Mouse (Mus musculus) intestine, postnatal 0 days (tissue): ENCODE measurements around the gene Pirt. TPM values are rescaled to one million over a fixed set of nuclear protein-coding genes. Genes with fewer than 3 reads are reported as not detected.

Source experiments
- ATAC-seq: fragments of 200-750 bp; cut with Nextera tagmentation; 2 replicates; pipeline ENCODE4 v1.8.0; 2017; ENCODE audit warnings: mild to moderate bottlenecking, moderate TSS enrichment, moderate library complexity
- H3K27ac ChIP-seq: fragments of 300-500 bp; sonication (generic); 2 replicates; pipeline ENCODE4 v1.5.1; 2014; ENCODE audit warnings: mild to moderate bottlenecking, low read depth, low read length, moderate library complexity
- H3K27me3 ChIP-seq: fragments of 300-500 bp; sonication (generic); replicated peaks from 2 replicates; pipeline ENCODE4 v1.6.1; 2014; ENCODE audit warnings: low read length, mixed read lengths; ENCODE audit not compliant: control insufficient read depth, insufficient read depth
- H3K36me3 ChIP-seq: fragments of 300-500 bp; sonication (generic); 2 replicates; pipeline ENCODE4 v1.6.1; 2014; ENCODE audit warnings: mild to moderate bottlenecking, moderate library complexity; ENCODE audit not compliant: control insufficient read depth, insufficient read depth
- H3K4me1 ChIP-seq: fragments of 300-500 bp; sonication (generic); replicated peaks from 2 replicates; pipeline ENCODE4 v1.6.1; 2014; ENCODE audit warnings: antibody characterized with exemption, low read length, mixed read lengths; ENCODE audit not compliant: control insufficient read depth, insufficient read depth
- H3K4me2 ChIP-seq: fragments of 300-500 bp; sonication (generic); replicated peaks from 2 replicates; pipeline ENCODE4 v1.6.1; 2014; ENCODE audit warnings: low read depth, mild to moderate bottlenecking, moderate library complexity
- H3K4me3 ChIP-seq: fragments of 300-500 bp; sonication (generic); 2 replicates; pipeline ENCODE4 v1.5.1; 2014; ENCODE audit warnings: low read depth, low read length
- H3K9ac ChIP-seq: fragments of 300-500 bp; sonication (generic); 2 replicates; pipeline ENCODE4 v1.6.1; 2014; ENCODE audit warnings: mild to moderate bottlenecking, low read depth, low read length
- H3K9me3 ChIP-seq: fragments of 300-500 bp; sonication (generic); 2 replicates; pipeline ENCODE4 v1.6.1; 2016; ENCODE audit warnings: mixed run types; ENCODE audit not compliant: control insufficient read depth
- CTCF ChIP-seq: sonication (generic); IDR thresholded peaks from 2 replicates; pipeline ENCODE4 v1.5.1; 2016; ENCODE audit warnings: low read depth, mild to moderate bottlenecking, control low read depth, antibody characterized with exemption, moderate library complexity
- WGBS: fragments of 180-500 bp; shearing (Covaris S2); extraction: QIAGEN DNeasy Blood & Tissue Kit; methylation state at CpG from one replicate; pipeline ENCODE4 v1.1.7; 2014; 5-methylcytosine and 5-hydroxymethylcytosine counted together
- polyA plus RNA-seq: library from polyadenylated mRNA; unstranded; fragments of >200 nt; fragmentation: Nextera tagmentation; extraction: Ambion mirVana; gene quantifications from 2 replicates; pipeline ENCODE4 v1.2.1, GENCODE M21; 2015

Pirt gene
- polyA plus RNA-seq, 1 experiment from 2014 or later: 4.0 TPM

DNA sequence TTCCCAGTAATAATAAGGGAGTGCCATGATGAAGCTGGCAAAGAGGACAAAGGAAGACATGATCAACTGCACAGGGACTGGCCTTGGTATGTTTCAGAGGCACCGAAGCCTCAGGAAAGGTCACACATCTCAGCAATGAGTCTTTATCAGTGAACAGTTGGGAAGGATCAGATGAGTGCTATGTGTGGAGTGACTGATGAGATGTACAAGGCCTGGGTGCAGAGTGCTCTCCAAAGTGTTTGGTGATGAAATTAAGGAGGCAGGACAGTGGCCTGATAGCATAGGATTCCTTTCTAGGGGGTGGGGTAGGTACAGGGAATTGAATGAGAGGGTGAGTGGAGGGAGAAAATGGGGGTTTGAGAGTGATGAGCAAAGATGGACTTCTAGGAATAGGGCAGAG, 51.7 kb downstream of the Pirt start:
- Histone ChIP-seq H3K36me3 (no peaks in the 10 kb centered on the region), H3K27ac (no peak overlapping the region), H3K4me2 (no peak overlapping the region), H3K9ac (no peak overlapping the region), H3K9me3 (no peaks in the 10 kb centered on the region), H3K27me3 (no peaks in the 10 kb centered on the region), H3K4me1 (peaks cover 3% of the 10 kb centered on the region; the same call in 1 of the 2 replicates), H3K4me3 (no peak overlapping the region)
- no peak for TF ChIP-seq CTCF
- WGBS: 85% methylated on average over 1 of the region's 1 CpGs
- ATAC-seq: no peak

DNA sequence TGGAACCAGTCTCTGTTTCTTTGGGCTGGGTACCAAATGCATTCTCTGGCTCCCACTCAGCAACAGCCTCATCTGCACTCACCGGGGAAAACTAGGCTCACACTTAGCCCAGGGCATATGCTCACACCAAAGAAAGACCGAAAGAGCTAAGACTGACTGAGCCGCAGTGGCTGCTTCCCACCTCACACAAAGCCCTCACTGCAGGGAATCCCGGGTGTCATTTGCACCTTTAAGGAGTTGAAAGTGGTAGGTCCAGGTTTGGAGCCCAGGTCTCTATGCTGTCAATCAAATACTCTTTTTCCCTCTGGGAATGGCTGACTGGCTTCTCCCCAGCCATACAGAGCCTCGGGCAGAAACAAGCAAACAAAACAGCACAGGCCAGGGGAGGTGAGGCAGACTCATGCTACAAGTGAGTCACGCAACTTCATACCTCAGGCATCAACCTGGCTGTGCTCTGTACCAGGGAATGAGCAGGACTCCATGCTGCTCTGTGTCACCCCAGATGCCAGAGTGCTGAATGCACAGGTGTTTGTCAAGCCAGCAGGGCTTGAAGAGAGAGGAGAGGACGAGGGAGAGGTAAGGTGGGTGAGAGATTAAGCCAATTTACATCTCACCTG, 54.8 kb downstream of the Pirt start:
- Histone ChIP-seq H3K4me1 (no peaks in the 10 kb centered on the region), H3K9me3 (no peaks in the 10 kb centered on the region), H3K4me2 (no peak overlapping the region), H3K36me3 (no peaks in the 10 kb centered on the region), H3K27me3 (no peaks in the 10 kb centered on the region), H3K27ac (no peak overlapping the region), H3K9ac (no peak overlapping the region), H3K4me3 (no peak overlapping the region)
- no peak for ATAC-seq
- 34% methylated on average over 7 of the region's 7 CpGs for WGBS
- TF ChIP-seq CTCF: no peak

DNA sequence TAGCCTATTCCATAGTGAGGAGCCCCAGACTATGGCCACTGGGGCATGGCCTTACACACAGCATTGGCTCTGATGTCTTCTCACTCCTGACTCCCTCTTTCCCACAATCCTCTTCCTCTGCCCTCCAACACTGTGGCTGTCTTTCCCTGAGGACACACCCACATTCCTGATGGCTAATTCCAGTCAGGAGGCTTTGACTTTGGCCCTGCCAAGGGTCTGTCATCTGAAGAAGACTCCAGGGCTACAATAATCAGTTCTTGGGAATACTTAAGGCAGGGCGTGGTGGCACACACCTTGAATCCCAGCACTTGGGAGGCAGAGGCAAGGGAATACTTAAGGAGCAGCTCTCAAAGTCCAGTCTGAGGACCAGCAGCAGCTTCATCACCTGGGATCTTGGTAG, 56.8 kb downstream of the Pirt start:
- Histone ChIP-seq H3K36me3 (no peaks in the 10 kb centered on the region), H3K4me1 (no peaks in the 10 kb centered on the region), H3K27ac (no peak overlapping the region), H3K27me3 (no peaks in the 10 kb centered on the region), H3K4me2 (no peak overlapping the region), H3K9ac (no peak overlapping the region), H3K9me3 (no peaks in the 10 kb centered on the region), H3K4me3 (no peak overlapping the region)
- no peak for TF ChIP-seq CTCF
- 48% methylated on average over 1 of the region's 1 CpGs for WGBS
- ATAC-seq: peak; percentile 80

GRCm38 (mm10) chr11:66973507-66973906, 61.7 kb downstream of the Pirt start:
- no peak overlapping the region for H3K27ac ChIP-seq

GRCm38 (mm10) chr11:66975606-66976330, 64.0 kb downstream of the Pirt start:
- no peak overlapping the region for H3K4me3 ChIP-seq
- H3K27me3 ChIP-seq: no peaks in the 10 kb centered on the region
- no peak overlapping the region for H3K27ac ChIP-seq
- 0 out of 2 replicates have a peak, but pooled peaks cover 6% of the 10 kb centered on the region for H3K9me3 ChIP-seq
- H3K4me2 ChIP-seq: no peak overlapping the region
- ATAC-seq: no peak
- 87% methylated on average over 7 of the region's 7 CpGs for WGBS
- no peak for TF ChIP-seq CTCF
- H3K36me3 ChIP-seq: no peaks in the 10 kb centered on the region
- no peaks in the 10 kb centered on the region for H3K4me1 ChIP-seq
- no peak overlapping the region for H3K9ac ChIP-seq

More at GRCm38 (mm10) chr11:66973507-66973906, 61.7 kb downstream of the Pirt start:
- no peaks in the 10 kb centered on the region for H3K36me3 ChIP-seq
- no peak overlapping the region for H3K4me2 ChIP-seq
- no peaks in the 10 kb centered on the region for H3K27me3 ChIP-seq
- peak; percentile 56 for ATAC-seq
- no peak for TF ChIP-seq CTCF
- no peaks in the 10 kb centered on the region for H3K4me1 ChIP-seq
- H3K9ac ChIP-seq: no peak overlapping the region
- WGBS: 35% methylated on average over 3 of the region's 3 CpGs
- no peak overlapping the region for H3K4me3 ChIP-seq
- 0 out of 2 replicates have a peak, but pooled peaks cover 6% of the 10 kb centered on the region for H3K9me3 ChIP-seq

Other genes starting within 250 kb of the Pirt start
- gene Tmem238l, start 44.7 kb downstream of the Pirt start, polyA plus RNA-seq: 10.5 and 11.2 TPM in 2 replicates
- gene Tmem220, start 113.2 kb downstream of the Pirt start, polyA plus RNA-seq: 7.0 and 9.3 TPM in 2 replicates
- 26.5 and 26.6 TPM in 2 replicates for gene Adprm, start 140.6 kb downstream of the Pirt start, polyA plus RNA-seq
- gene Sco1, start 140.7 kb downstream of the Pirt start, polyA plus RNA-seq: 13.4 and 14.0 TPM in 2 replicates
- gene Myh3, start 166.3 kb downstream of the Pirt start, polyA plus RNA-seq: 0.10 and 0.14 TPM in 2 replicates